Mouse (Mus musculus) midbrain, embryonic 13.5 days (tissue): ENCODE results near the gene Dok3. TPM values are rescaled to one million over a fixed set of nuclear protein-coding genes. Genes with fewer than 3 reads are reported as not detected.

Experiments used
- microRNA-seq: library from miRNA; unstranded; fragments of <30 nt; microRNA quantifications from one replicate; pipeline ENCODE4, GENCODE M21; 2016
- polyA plus RNA-seq: library from polyadenylated mRNA; unstranded; fragments of >200 nt; fragmentation: Nextera tagmentation; extraction: Ambion mirVana; gene quantifications from 2 replicates; pipeline ENCODE4 v1.2.1, GENCODE M21; 2015

Gene Dok3
- polyA plus RNA-seq, 1 experiment from 2014 or later = 4.3 TPM

Small RNAs within 50 kb of the gene (microRNA-seq; reads per million reads assigned to microRNA genes)
- gene Mir6944 (115 reads per million, percentile 54 among the genes with 10 or more reads in this experiment), gene Mir6945 (1.6 reads per million)

Other genes starting within 250 kb of the Dok3 start
- 308 and 310 TPM in 2 replicates for gene Prelid1, start 208.8 kb downstream of the Dok3 start, polyA plus RNA-seq
- gene Rab24, start 207.3 kb downstream of the Dok3 start, polyA plus RNA-seq = 99.5 and 108 TPM in 2 replicates
- gene Mxd3, start 199.5 kb downstream of the Dok3 start, polyA plus RNA-seq = 18.4 and 19.9 TPM in 2 replicates
- 61.6 and 62.6 TPM in 2 replicates for gene Lman2, start 166.5 kb downstream of the Dok3 start, polyA plus RNA-seq
- gene Rgs14, start 159.6 kb downstream of the Dok3 start, polyA plus RNA-seq = 0.14 and 0.39 TPM in 2 replicates
- not detected in 2 replicates for gene Slc34a1, start 131.1 kb downstream of the Dok3 start, polyA plus RNA-seq
- gene Pfn3, start 114.1 kb downstream of the Dok3 start, polyA plus RNA-seq = not detected in 2 replicates
- not detected in 2 replicates for gene F12, start 102.5 kb downstream of the Dok3 start, polyA plus RNA-seq
- gene Grk6, start 84.2 kb downstream of the Dok3 start, polyA plus RNA-seq = 26.8 and 35.7 TPM in 2 replicates
- 2.3 and 2.8 TPM in 2 replicates for gene Prr7, start 65.0 kb downstream of the Dok3 start, polyA plus RNA-seq
- gene Dbn1, start 41.2 kb downstream of the Dok3 start, polyA plus RNA-seq = 655 and 674 TPM in 2 replicates
- gene Pdlim7, start 15.6 kb downstream of the Dok3 start, polyA plus RNA-seq = 145 and 159 TPM in 2 replicates
- 60.2 and 66.6 TPM in 2 replicates for gene Ddx41, start 7.4 kb upstream of the Dok3 start, polyA plus RNA-seq
- 64.9 and 72.3 TPM in 2 replicates for gene Fam193b, start 41.8 kb upstream of the Dok3 start, polyA plus RNA-seq
- 103 and 125 TPM in 2 replicates for gene Tmed9, start 44.4 kb upstream of the Dok3 start, polyA plus RNA-seq
- 45.5 and 47.4 TPM in 2 replicates for gene B4galt7, start 70.6 kb upstream of the Dok3 start, polyA plus RNA-seq
- gene Caml, start 93.7 kb upstream of the Dok3 start, polyA plus RNA-seq = 92.3 and 97.5 TPM in 2 replicates
- gene Ddx46, start 105.7 kb upstream of the Dok3 start, polyA plus RNA-seq = 31.3 and 33.5 TPM in 2 replicates
- 69.3 and 72.6 TPM in 2 replicates for gene B230219D22Rik, start 163.8 kb upstream of the Dok3 start, polyA plus RNA-seq
- gene Txndc15, start 185.4 kb upstream of the Dok3 start, polyA plus RNA-seq = 121 and 129 TPM in 2 replicates
- gene Pcbd2, start 198.1 kb upstream of the Dok3 start, polyA plus RNA-seq = 19.7 and 23.0 TPM in 2 replicates